Mouse (Mus musculus): ENCODE measurements at regions not wholly inside any gene's neighbourhood (a gene's known extent, or its start where the extent isn't known, plus 50 kb on each side); places are given as distances from the start of the nearest gene placed in this dataset.

DNA sequence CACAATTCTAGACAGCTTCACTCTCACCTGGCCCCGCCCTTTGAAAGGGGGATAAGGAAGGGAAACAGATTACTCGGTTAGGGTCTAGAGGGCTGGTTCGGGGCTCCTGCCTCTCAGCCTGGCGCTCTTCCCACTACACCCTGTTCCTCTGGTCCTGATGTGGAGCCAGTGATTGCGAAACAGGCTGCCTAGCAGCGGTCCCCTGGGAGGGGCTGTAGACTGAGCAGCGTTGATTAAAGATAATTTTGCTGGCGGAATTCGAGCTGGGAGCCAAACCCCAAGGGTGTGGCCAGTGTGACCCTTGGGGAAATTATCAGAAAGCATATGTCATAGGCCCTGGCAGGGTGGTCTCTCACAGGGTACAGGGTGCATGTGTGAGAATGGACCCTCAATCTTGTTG lies 59.9 kb upstream of the Ampd3 start:
- TF ChIP-seq CTCF (conservative IDR thresholded peaks at IDR 0.05; ENCODE audit: low read length) (no peak), POU5F1 (IDR thresholded peaks at IDR 0.05; ENCODE audit: borderline replicate concordance, low read length) (no peak), NANOG (IDR thresholded peaks at IDR 0.05; ENCODE audit: borderline replicate concordance, low read length) (no peak)
